Comparison of ENCODE assay signal across 20 mouse cellular contexts in the genomic region with DNA sequence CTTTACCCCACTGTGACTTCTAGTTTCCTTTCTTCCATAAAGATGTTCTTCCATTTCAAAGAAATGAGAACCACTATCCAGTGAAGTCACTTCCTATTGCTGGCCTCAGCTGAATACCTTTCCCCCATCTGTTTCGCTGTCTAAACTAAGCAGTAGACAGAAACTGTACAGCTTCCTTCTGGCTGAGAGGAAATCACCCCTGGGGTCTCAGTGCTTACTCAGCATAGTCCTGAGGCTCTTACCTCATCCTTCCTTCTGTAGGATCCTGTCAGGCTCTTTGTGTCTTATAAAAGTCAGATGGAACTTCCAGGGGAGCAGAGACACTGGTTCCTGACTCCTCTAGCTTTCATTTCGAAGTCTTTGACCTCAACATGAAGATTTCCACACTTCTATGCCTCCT. TPM values are rescaled to one million over a fixed set of nuclear protein-coding genes. Genes with fewer than 3 reads are reported as not detected.
DNase-seq lines count a peak whose midpoint lies in the region; ATAC-seq and TF ChIP-seq lines count a peak whose summit lies in the region.
"Had no signal": no experiment of that assay in that cellular context is flagged by ENCODE, and none has a peak within 500 bp of the region (broad histone marks: within the 10 kb centered on the region; RNA-seq: fewer than 3 reads in every experiment).

A gene (plus strand): TSS at position 317 of the 400 bp plus-strand sequence.

- H3K27me3 ChIP-seq in intestine, embryonic 16.5 days (replicated peaks; ENCODE audit: control insufficient read depth, insufficient read depth, low read length), result no peaks in the 10 kb centered on the region
- H3K27me3 ChIP-seq in intestine, embryonic 15.5 days (replicated peaks), result no peaks in the 10 kb centered on the region
- no peaks in the 10 kb centered on the region for H3K27me3 ChIP-seq in lung, embryonic 15.5 days
- no peaks in the 10 kb centered on the region for H3K27me3 ChIP-seq in midbrain, embryonic 15.5 days (replicated peaks)
- H3K27me3 ChIP-seq: forebrain, embryonic 13.5 days had no signal

- H3K4me2 ChIP-seq in intestine, embryonic 16.5 days (ENCODE audit: low read depth, low read length), result no peak within 1 kb of the TSS
- no peak within 1 kb of the TSS for H3K4me2 ChIP-seq in intestine, embryonic 15.5 days (replicated peaks)
- H3K4me2 ChIP-seq in lung, embryonic 15.5 days, result no peak within 1 kb of the TSS
- H3K4me2 ChIP-seq in midbrain, embryonic 15.5 days, result no peak within 1 kb of the TSS
- H3K4me2 ChIP-seq: forebrain, embryonic 13.5 days; heart, embryonic 11.5 days; hindbrain, embryonic 14.5 days had no signal

- 74% methylated on average over 2 of the region's 2 CpGs for WGBS in intestine, embryonic 16.5 days
- 57% methylated on average over 2 of the region's 2 CpGs for WGBS in intestine, embryonic 15.5 days
- WGBS in lung, embryonic 15.5 days, result 65% methylated on average over 2 of the region's 2 CpGs
- WGBS in macrophage (ENCODE audit: missing documents), result 47% methylated on average over 2 of the region's 2 CpGs
- 71% methylated on average over 2 of the region's 2 CpGs for WGBS in midbrain, embryonic 15.5 days

- H3K4me3 ChIP-seq in intestine, embryonic 16.5 days (ENCODE audit: low read length), result no peak within 1 kb of the TSS
- no peak within 1 kb of the TSS for H3K4me3 ChIP-seq in intestine, embryonic 15.5 days (replicated peaks)
- H3K4me3 ChIP-seq in lung, embryonic 15.5 days, result no peak within 1 kb of the TSS
- peak within 1 kb of the TSS; percentile 24; the same call in 1 of the 2 replicates for H3K4me3 ChIP-seq in bone marrow macrophage, adult 2 months (ENCODE audit: insufficient read depth, low read length)
- no peak within 1 kb of the TSS for H3K4me3 ChIP-seq in macrophage (ENCODE audit: inconsistent target)
- H3K4me3 ChIP-seq in midbrain, embryonic 15.5 days, result no peak within 1 kb of the TSS
- H3K4me3 ChIP-seq: forebrain, embryonic 13.5 days; midbrain, embryonic 10.5 days had no signal

- TF ChIP-seq CTCF in bone marrow macrophage, adult 2 months (IDR thresholded peaks at IDR 0.05; ENCODE audit: low read depth, low read length), result no peak

- DNase-seq in lung, postnatal 4 days, result no peak
- DNase-seq in cerebellum, adult 11 months, result no peak
- DNase-seq: adrenal gland, postnatal 14 days; B cell, adult 2 months; cerebellum, adult 9-11 months; gastrocnemius, postnatal 25 days; kidney, adult 18-20 months; kidney, postnatal 25 days had no signal

- H3K27ac ChIP-seq in intestine, embryonic 16.5 days (ENCODE audit: low read length), result peak within 1 kb of the TSS; percentile 51; the same call in 1 of the 2 replicates
- H3K27ac ChIP-seq in intestine, embryonic 15.5 days, result no peak within 1 kb of the TSS
- H3K27ac ChIP-seq in lung, embryonic 15.5 days, result peak within 1 kb of the TSS; percentile 60
- H3K27ac ChIP-seq in bone marrow macrophage, adult 2 months (ENCODE audit: insufficient read depth, low read depth, low read length), result peak within 1 kb of the TSS; percentile 75
- peak within 1 kb of the TSS; percentile 95 for H3K27ac ChIP-seq in macrophage
- no peak within 1 kb of the TSS for H3K27ac ChIP-seq in midbrain, embryonic 15.5 days
- H3K27ac ChIP-seq: forebrain, embryonic 13.5 days; hindbrain, embryonic 14.5 days; liver, embryonic 14.5 days; midbrain, embryonic 10.5 days had no signal

- ATAC-seq in intestine, embryonic 16.5 days, result no peak
- no peak for ATAC-seq in intestine, embryonic 15.5 days
- ATAC-seq in lung, embryonic 15.5 days (ENCODE audit: borderline replicate concordance, extremely low read depth, low FRiP score, low TSS enrichment), result no peak
- no peak for ATAC-seq in midbrain, embryonic 15.5 days (replicated peaks)
- ATAC-seq: forebrain, embryonic 13.5 days had no signal

- H3K36me3 ChIP-seq in intestine, embryonic 16.5 days (ENCODE audit: control insufficient read depth, insufficient read depth, low read length), result no peaks in the 10 kb centered on the region
- H3K36me3 ChIP-seq in intestine, embryonic 15.5 days, result no peaks in the 10 kb centered on the region
- no peaks in the 10 kb centered on the region for H3K36me3 ChIP-seq in lung, embryonic 15.5 days
- H3K36me3 ChIP-seq in macrophage (ENCODE audit: inconsistent target), result no peaks in the 10 kb centered on the region
- H3K36me3 ChIP-seq in midbrain, embryonic 15.5 days (replicated peaks), result no peaks in the 10 kb centered on the region
- H3K36me3 ChIP-seq: midbrain, embryonic 10.5 days had no signal

- H3K79me2 ChIP-seq in macrophage (ENCODE audit: inconsistent target), result no peaks in the 10 kb centered on the region

- H3K9ac ChIP-seq in intestine, embryonic 16.5 days (ENCODE audit: low read depth, low read length), result no peak within 1 kb of the TSS
- H3K9ac ChIP-seq in intestine, embryonic 15.5 days, result no peak within 1 kb of the TSS
- no peak within 1 kb of the TSS for H3K9ac ChIP-seq in lung, embryonic 15.5 days
- H3K9ac ChIP-seq in midbrain, embryonic 15.5 days, result no peak within 1 kb of the TSS
- H3K9ac ChIP-seq: forebrain, embryonic 13.5 days; hindbrain, embryonic 14.5 days; liver, embryonic 14.5 days had no signal

- no peak for TF ChIP-seq POLR2A in bone marrow macrophage, adult 2 months (IDR thresholded peaks at IDR 0.05; ENCODE audit: borderline replicate concordance, low read depth, low read length)

- no peaks in the 10 kb centered on the region for H3K4me1 ChIP-seq in intestine, embryonic 16.5 days (ENCODE audit: control insufficient read depth, insufficient read depth, low read length)
- no peaks in the 10 kb centered on the region for H3K4me1 ChIP-seq in intestine, embryonic 15.5 days (replicated peaks)
- no peaks in the 10 kb centered on the region for H3K4me1 ChIP-seq in lung, embryonic 15.5 days
- peaks cover 35% of the 10 kb centered on the region for H3K4me1 ChIP-seq in bone marrow macrophage, adult 2 months (ENCODE audit: control insufficient read depth, insufficient read depth, low read length)
- H3K4me1 ChIP-seq in midbrain, embryonic 15.5 days, result no peaks in the 10 kb centered on the region
- H3K4me1 ChIP-seq: forebrain, embryonic 13.5 days; midbrain, embryonic 10.5 days had no signal

- no peaks in the 10 kb centered on the region for H3K9me3 ChIP-seq in intestine, embryonic 16.5 days (ENCODE audit: control insufficient read depth, low read length)
- no peaks in the 10 kb centered on the region for H3K9me3 ChIP-seq in intestine, embryonic 15.5 days
- no peaks in the 10 kb centered on the region for H3K9me3 ChIP-seq in lung, embryonic 15.5 days
- H3K9me3 ChIP-seq in midbrain, embryonic 15.5 days, result no peaks in the 10 kb centered on the region
- H3K9me3 ChIP-seq: forebrain, embryonic 13.5 days; midbrain, embryonic 10.5 days had no signal

RNA-seq across cellular contexts. Expression of the gene that starts here (rescaled TPM):
- 1.4 and 2.7 TPM in 2 replicates for polyA plus RNA-seq in intestine, embryonic 16.5 days (2015; fragmentation: Nextera tagmentation; extraction: Ambion mirVana)
- polyA plus RNA-seq in intestine, embryonic 15.5 days (2015; fragmentation: Nextera tagmentation; extraction: Ambion mirVana), result 2.8 and 5.0 TPM in 2 replicates
- polyA plus RNA-seq in lung, embryonic 15.5 days (2015; fragmentation: Nextera tagmentation; extraction: Ambion mirVana), result 4.3 and 5.8 TPM in 2 replicates
- polyA plus RNA-seq in bone marrow macrophage, adult 2 months (2012; ENCODE audit: insufficient read depth, insufficient read length, missing spikeins), result 1.1 and 1.7 TPM in 2 replicates
- 10 to 100 TPM in 22 of 26 experiments, 1 to 10 TPM in 2, not detected in 2; 4.0 to 76.7 (median 26.0) TPM for total RNA-seq in macrophage (2018; cell fraction: chromatin; rRNA removed)
- 100 to 1,000 TPM in 20 of 26 experiments, 10 to 100 TPM in 6; 24.2 to 666 (median 218) TPM for total RNA-seq in macrophage (2018; cell fraction: cytosol; rRNA removed)
- 100 to 1,000 TPM in 20 of 26 experiments, 10 to 100 TPM in 5, 1 to 10 TPM in 1; 3.8 to 319 (median 174) TPM for total RNA-seq in macrophage (2018; cell fraction: nucleus; rRNA removed)
- polyA plus RNA-seq in macrophage (2018), result 18.8 to 288 TPM (median 76.0 TPM) in 3 replicates
- 1.6 and 3.2 TPM in 2 replicates for polyA plus RNA-seq in midbrain, embryonic 15.5 days (2015; fragmentation: Nextera tagmentation; extraction: Ambion mirVana)
- total RNA-seq: adrenal gland, postnatal 14 days; gastrocnemius, postnatal 25 days; left cerebral cortex, postnatal 36 days had no signal
- polyA plus RNA-seq: midbrain, embryonic 10.5 days had no signal

Comparison
In these comparisons a context has a peak if more than half of its experiments do, and no peak if none do; other contexts are left out.
1. H3K27ac ChIP-seq: peak in intestine, embryonic 16.5 days (single experiment), lung, embryonic 15.5 days (single experiment), bone marrow macrophage, adult 2 months (single experiment) and macrophage (single experiment); none in intestine, embryonic 15.5 days (single experiment) and midbrain, embryonic 15.5 days (single experiment).